Mouse (Mus musculus) lung, postnatal 4 days (tissue): ENCODE results near the gene Hoxb3.

Experiments used
- DNase-seq, 2 experiments: peaks; one replicate each; pipeline ENCODE4 v3.0.0; 2021

Hoxb3 gene

GRCm38 (mm10) chr11:96289293-96289692 is 33.8 kb upstream of the Hoxb3 start:
- DNase-seq, result no peak

DNA sequence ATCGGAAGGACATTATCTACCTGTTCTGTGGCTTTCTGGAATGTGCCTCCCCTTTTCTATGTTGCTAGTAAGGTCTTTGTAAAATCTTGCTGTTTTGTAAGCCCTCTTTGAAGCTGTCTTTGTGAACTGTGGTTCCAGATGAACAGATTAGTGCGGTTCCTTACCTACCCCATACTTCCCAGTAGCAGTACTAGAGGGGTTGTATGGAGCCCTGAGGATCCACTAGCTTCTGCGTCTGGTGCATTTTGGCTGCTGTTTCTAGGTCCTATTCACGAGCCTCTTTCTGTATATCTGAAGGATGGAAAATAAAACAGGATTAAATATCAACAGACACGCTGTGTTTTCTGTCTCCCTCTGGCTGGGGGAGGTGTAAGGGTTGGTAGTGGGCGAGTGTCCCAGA is 33.3 kb upstream of the Hoxb3 start:
- no peak for DNase-seq

DNA sequence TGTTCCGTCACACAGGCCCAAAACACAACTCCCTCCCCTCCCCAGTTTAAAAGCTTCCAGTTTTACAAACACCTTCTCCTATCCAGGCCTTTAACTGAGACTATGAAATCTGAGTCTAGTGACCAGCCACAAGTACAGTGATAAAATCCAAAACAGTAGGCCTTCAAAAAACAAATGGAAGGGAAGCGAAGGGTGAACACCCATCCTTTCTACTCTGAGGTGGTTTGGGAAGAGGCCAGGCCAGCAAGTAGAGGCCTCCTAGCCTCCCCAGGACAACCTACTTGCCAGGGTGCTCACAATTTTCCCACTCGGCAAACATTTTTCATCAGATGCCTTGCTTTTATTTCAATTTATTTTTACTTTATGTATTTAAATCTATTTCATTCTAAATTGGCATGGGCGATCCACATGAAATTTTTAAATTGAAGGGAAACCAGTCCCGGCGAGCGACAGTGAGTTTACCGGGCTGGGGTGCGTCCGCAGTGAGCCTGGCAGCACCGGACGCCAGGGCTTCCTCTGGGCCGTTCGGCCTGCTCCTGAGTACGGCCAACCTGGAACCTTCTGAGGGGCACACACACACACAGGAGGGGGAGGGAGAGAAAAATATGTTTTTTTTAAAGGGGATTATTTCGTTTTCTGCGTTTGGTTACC is 32.3 kb upstream of the Hoxb3 start:
- DNase-seq, result no peak

- DNase-seq, result no peak
Observed at GRCm38 (mm10) chr11:96291681-96292564, 31.2 kb upstream of the Hoxb3 start, which contains the start of gene Hoxb6. TSS of gene Hoxb6 (plus strand) at chr11:96292476.

- no peak for DNase-seq
Observed at GRCm38 (mm10) chr11:96292565-96293301, 30.4 kb upstream of the Hoxb3 start.

DNA sequence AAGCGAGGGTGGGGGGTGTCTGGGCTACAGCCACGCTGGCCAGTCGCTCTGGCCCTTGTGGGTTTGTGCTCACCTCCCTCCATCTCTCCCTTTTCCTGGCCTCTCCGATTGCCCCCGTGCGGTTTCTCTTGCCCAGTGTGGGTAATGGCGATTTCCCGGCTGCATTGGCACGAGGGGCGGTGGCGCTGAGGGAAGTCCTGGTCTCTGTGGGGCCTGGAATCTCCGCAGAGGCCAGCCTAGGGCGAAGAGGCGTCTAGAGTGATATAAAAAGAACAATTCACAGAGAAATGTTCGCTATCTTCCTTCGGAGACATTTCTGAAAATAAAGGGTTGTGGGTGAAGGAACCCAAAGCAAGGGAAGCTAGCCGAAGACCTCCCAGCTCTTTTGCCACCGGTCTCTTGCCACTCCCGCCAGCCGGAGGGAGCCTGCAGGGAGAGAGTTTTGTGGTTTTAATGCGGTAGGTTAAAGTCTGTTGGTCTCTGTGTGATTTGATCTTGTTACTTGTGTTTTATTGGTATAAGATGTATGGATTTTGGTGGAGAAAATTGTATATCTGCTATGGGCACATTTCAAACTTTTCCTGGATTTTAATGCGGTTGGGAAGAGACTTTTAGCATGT is 29.7 kb upstream of the Hoxb3 start:
- DNase-seq, result no peak

GRCm38 (mm10) chr11:96294245-96295091 is 28.7 kb upstream of the Hoxb3 start:
- peak; percentile 78 to 86 for DNase-seq

DNA sequence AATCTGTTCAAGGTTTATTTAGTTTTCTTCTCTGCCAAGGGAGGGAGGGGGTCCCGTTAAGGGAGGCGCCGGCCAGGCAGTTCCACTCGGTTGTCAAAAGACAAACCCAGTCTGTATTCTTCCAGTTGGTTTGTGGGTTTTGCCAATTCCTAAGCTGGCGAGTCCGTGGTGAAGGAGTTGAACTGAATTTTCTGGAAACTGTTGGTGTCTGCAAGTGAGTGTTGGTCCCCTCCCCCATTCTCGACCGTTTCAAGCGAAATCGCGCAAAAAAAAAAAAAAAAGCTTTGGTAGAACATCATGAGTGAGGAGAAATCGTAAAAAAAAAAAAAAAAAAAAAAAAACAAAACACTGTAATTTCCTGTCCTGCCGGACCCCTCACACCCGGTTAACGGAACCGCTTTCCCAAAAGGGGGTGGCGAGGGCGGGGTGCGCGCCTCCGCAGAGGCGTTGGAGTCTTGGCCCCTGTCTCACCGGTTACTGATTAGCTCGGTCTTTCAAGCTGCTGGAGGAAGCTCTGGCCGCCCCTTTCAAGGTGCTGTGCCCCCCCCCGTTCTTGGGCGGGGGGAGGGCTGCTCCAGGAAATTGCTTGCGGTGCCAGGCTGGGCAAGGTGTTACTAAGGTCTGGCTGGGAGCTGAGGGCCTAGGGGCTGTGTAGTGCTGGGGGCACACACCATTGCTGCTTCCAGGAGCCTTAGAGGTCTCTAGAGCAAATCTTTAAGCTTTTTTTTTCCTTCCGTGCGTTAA is 27.9 kb upstream of the Hoxb3 start:
- no peak for DNase-seq

GRCm38 (mm10) chr11:96296997-96297396 is 26.1 kb upstream of the Hoxb3 start:
- no peak for DNase-seq

DNA sequence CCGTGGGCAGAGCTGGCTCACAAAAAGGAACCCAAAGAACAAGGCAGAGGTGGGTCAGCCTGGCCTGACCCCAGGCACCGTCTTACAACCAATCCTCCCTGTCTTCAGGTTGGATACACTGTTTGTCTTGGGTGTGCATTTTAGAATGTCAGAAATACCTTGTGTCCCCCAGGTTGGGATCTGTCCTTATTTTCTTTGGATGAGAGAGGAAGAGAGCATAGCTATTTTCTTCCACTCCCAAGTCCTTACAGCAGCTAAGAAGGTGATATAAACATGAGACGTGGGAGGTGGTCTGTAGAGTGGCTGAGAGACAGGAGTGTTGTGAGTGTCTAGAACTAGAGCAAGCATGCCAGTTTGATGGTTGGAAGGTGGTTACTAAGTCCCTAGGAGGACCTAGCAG is 25.7 kb upstream of the Hoxb3 start:
- DNase-seq, result no peak

GRCm38 (mm10) chr11:96297968-96298635 is 25.0 kb upstream of the Hoxb3 start:
- DNase-seq, result no peak

- DNase-seq, result peak; percentile 68 to 83
Observed at GRCm38 (mm10) chr11:96298895-96299667, 24.0 kb upstream of the Hoxb3 start.

GRCm38 (mm10) chr11:96299781-96300180 is 23.3 kb upstream of the Hoxb3 start:
- DNase-seq, result no peak

GRCm38 (mm10) chr11:96300354-96301063 is 22.6 kb upstream of the Hoxb3 start:
- DNase-seq, result no peak

DNA sequence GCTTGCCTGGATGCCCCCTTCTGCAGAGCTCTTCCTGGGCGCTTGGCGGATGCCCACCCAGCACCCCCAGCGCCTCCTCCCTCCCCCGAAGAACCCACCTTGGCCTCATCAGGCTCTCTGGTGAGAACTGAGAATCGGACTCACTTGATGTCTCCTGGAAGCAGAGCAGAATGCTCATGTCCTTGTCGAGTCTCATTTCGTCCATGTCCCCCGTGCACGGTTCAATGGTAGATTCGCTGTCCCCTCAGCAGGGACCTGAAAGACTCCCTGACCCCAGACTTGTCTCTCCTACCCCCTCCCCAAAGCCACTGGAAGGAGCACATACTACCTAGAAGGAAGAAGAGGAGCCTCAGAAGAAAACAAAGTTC is 22.1 kb upstream of the Hoxb3 start:
- DNase-seq, result no peak

- DNase-seq, result peak; percentile 68 to 90
Observed at GRCm38 (mm10) chr11:96301837-96302236, 21.3 kb upstream of the Hoxb3 start.

DNA sequence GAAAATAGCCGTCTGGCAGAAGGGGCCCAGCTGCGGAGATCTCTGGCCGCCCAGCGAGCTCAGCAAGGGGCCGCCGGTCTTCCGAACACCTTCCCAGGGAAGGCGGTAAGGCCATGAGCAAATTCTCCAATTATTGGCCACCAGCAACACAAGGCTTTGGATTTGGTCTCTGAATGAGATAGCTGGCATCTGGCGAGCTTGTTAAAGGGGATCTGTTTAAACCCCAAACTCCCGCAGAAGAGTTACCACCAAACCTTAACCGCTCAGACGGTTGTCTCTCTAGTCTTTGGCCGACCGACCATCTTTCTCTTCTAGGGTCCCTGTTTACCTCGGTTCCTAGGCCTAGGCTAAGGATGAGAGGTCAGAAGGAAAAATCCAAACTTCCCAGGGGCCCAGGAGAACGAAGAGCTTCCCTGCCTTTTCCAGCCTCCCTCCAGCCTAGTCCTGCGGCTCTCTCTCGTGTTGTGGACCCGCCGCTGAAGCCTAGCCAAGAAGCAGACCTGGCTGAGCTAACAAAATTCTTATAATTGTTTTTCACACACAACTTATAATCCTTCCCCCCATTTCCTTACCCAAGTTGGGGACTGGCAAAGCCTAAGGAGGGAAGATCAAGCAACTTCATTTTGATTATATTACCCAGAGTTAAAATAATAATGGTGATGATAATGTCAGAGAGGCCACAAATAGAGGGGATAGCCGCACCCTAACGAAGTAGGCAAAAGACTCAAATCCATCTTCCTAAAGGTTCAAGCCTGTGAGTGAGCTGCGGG is 20.6 kb upstream of the Hoxb3 start:
- DNase-seq, result no peak
